Mouse (Mus musculus) ES-E14 (cell line): ENCODE measurements around the gene Otop2. TPM values are rescaled to one million over a fixed set of nuclear protein-coding genes. Genes with fewer than 3 reads are reported as not detected.

Experiments used
- DNase-seq: peaks from one replicate; pipeline ENCODE4 v3.0.0-alpha.2; 2013; ENCODE audit warnings: low read depth, low spot score
- H3K27ac ChIP-seq: 2 replicates; pipeline ENCODE4 v1.5.1; 2012; ENCODE audit warnings: low read depth, mild to moderate bottlenecking, low read length, moderate library complexity, mixed read lengths; ENCODE audit not compliant: poor library complexity, insufficient read depth, severe bottlenecking
- H3K36me3 ChIP-seq: 2 replicates; pipeline ENCODE4 v1.6.1; 2012; ENCODE audit warnings: mild to moderate bottlenecking, low read length, moderate library complexity, mixed read lengths; ENCODE audit not compliant: control insufficient read depth, poor library complexity, insufficient read depth, severe bottlenecking
- H3K4me1 ChIP-seq, 2 experiments: fragments of 150-350 bp in 1 of 2; sonication (generic) in 1 of 2; 2 replicates each; pipeline ENCODE4 v1.6.1; 2012; ENCODE audit warnings: low read length in 2 of 2, mild to moderate bottlenecking in 1 of 2, mixed read lengths in 1 of 2; ENCODE audit not compliant: control insufficient read depth in 2 of 2, insufficient read depth in 2 of 2, poor library complexity in 1 of 2
- H3K4me3 ChIP-seq, 2 experiments: fragments of 150-350 bp in 1 of 2; sonication (generic) in 1 of 2; 2 replicates each; pipeline ENCODE4 v1.5.1; 2012; ENCODE audit warnings: low read length in 2 of 2, low read depth in 1 of 2, mild to moderate bottlenecking in 1 of 2, mixed read lengths in 1 of 2; ENCODE audit not compliant: insufficient read depth in 1 of 2, poor library complexity in 1 of 2, severe bottlenecking in 1 of 2
- H3K9ac ChIP-seq: 2 replicates; pipeline ENCODE4 v1.6.1; 2012; ENCODE audit warnings: low read depth, mild to moderate bottlenecking, low read length, mixed read lengths; ENCODE audit not compliant: poor library complexity, insufficient read depth, severe bottlenecking
- H3K9me3 ChIP-seq: fragments of 150-350 bp; sonication (generic); 2 replicates; pipeline ENCODE4 v1.6.1; 2012; ENCODE audit warnings: low read depth, mild to moderate bottlenecking, low read length; ENCODE audit not compliant: control insufficient read depth, insufficient read depth
- CHD2 ChIP-seq: IDR thresholded peaks from 2 replicates; pipeline ENCODE4 v1.6.1; 2014; ENCODE audit warnings: mild to moderate bottlenecking, low read depth, low read length, inconsistent platforms
- HCFC1 ChIP-seq: IDR thresholded peaks from 2 replicates; pipeline ENCODE4 v1.6.1; 2012; ENCODE audit warnings: low read length, inconsistent platforms, borderline replicate concordance; ENCODE audit not compliant: insufficient read depth
- MAFK ChIP-seq: IDR thresholded peaks from 2 replicates; pipeline ENCODE4 v1.6.1; 2014; ENCODE audit warnings: mild to moderate bottlenecking, low read depth, low read length, inconsistent platforms; ENCODE audit not compliant: insufficient read depth
- ZC3H11A ChIP-seq: IDR thresholded peaks from 2 replicates; pipeline ENCODE4 v1.6.1; 2012; ENCODE audit warnings: low read depth, mild to moderate bottlenecking, inconsistent platforms, low read length, borderline replicate concordance
- ZNF384 ChIP-seq: IDR thresholded peaks from 2 replicates; pipeline ENCODE4 v1.6.1; 2012; ENCODE audit warnings: low read depth, low read length, inconsistent platforms
- in situ Hi-C, 2 experiments: fragments of 600-800 bp; cut with MboI; formaldehyde crosslinking; loops; one replicate each; pipeline ENCODE4 v1.15.1; 2025; ENCODE audit warnings: low sequenced_read_pairs in 2 of 2, inconsistent platforms in 1 of 2; ENCODE audit not compliant: unreplicated experiment in 2 of 2
- total RNA-seq: library from RNA; depleted of rRNA; stranded (reverse); fragments of 300-350 nt; gene quantifications from 2 replicates; pipeline ENCODE4 v1.2.3, GENCODE M21; 2012

Gene Otop2
- total RNA-seq, 1 experiment: 0.18 TPM

DNA sequence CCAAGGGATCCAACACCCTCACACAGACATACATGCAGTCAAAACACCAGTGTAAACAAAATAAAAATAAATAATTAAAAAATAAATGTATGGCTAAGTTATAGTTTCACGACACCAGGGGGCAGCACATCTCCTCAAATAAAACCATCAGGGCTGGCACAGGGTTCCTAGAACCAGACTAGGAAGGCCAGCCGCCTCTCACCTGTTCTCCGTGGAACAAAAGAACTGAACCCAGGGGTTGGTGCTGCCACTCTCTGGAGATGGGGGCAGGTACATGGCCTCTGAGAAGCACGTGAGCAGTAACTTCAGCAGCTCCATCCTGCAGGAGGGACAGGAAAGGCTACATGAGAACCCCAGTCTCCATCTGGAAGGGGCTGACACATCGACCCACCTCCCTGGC, 51.5 kb downstream of the Otop2 start:
- 0 out of 2 replicates have a peak, but pooled peaks have one; percentile 14 for TF ChIP-seq ZC3H11A
- no peak for TF ChIP-seq ZNF384
- in situ Hi-C loops: no loop called here
- no peak for DNase-seq
- H3K4me1 ChIP-seq: peaks cover 0 to 8% of the 10 kb centered on the region in 2 experiments; a peak in 1 of 4 replicates
- no peaks in the 10 kb centered on the region for H3K36me3 ChIP-seq
- H3K4me3 ChIP-seq: no peak overlapping the region
- no peaks in the 10 kb centered on the region for H3K9me3 ChIP-seq
- no peak overlapping the region for H3K9ac ChIP-seq
- H3K27ac ChIP-seq: no peak overlapping the region

DNA sequence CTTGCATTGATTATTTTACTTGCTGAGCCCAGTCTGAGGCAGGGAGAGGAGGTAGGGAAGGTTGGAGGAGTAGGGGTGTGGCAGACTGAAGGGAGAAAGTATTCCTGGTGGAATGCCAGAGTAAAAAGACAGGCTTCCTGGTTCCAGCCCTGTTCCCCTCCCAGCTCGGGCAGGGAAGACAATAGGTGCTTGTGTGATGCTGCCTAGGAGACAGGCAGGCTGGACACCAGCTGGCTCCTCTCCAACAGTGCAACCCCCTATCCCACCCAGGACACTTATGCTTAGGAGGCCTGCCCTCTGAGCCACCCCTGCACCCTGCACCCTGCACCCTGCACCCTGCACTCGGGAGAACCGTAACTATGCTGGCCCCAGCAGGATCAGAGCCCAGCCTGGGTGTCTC, 52.3 kb downstream of the Otop2 start:
- TF ChIP-seq CHD2: no peak
- TF ChIP-seq ZNF384: no peak
- TF ChIP-seq MAFK: no peak
- Histone ChIP-seq H3K4me1 (peaks cover 0 to 8% of the 10 kb centered on the region in 2 experiments; a peak in 1 of 4 replicates), H3K27ac (no peak overlapping the region), H3K9me3 (no peaks in the 10 kb centered on the region), H3K36me3 (no peaks in the 10 kb centered on the region), H3K9ac (no peak overlapping the region), H3K4me3 (no peak overlapping the region)
- DNase-seq: no peak
- in situ Hi-C loops: no loop called here

DNA sequence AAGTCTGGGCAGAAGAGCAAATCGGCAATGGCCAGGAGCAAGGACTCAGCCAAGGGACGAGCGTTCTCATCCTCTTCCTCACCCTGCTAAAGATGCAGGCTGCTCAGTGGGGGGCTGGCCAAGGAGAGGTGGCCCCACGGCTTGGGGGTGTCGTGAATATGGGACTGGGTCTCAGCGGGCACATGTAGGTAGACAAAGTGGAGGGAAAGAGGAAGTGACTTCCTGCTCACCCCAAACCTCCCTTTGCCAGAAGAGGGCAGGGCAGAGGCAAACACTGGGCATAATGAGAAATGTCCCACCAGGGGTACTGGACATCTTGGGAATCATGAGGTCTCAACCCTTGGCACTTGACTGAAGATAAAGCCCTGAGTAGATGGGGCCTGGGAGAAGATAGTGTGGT, 52.8 kb downstream of the Otop2 start:
- no peak overlapping the region for H3K27ac ChIP-seq

DNA sequence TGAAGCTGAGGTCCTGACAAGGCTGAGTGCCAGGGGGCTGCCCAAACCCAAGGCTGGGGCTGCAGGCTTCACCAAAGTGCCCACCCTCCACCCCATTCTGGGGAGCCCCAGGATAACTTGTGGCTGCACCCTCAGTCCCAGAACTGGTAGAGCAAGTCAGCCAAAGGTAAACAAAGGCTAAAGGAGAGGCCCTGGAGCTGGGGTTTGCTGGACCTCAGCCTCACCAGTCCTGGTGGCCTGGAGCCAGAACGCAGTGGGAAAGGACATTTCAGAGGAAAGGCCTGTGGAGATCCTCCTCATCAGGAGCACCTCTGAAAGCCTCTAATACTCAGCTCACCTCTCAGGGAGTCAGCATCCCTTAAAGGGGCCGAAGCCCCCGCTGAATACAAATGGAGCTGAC, 57.2 kb downstream of the Otop2 start:
- in situ Hi-C loops: no loop called here
- Histone ChIP-seq H3K36me3 (no peaks in the 10 kb centered on the region), H3K4me1 (peaks cover 0 to 6% of the 10 kb centered on the region in 2 experiments; a peak in 1 of 4 replicates), H3K27ac (no peak overlapping the region), H3K9ac (no peak overlapping the region), H3K4me3 (no peak overlapping the region), H3K9me3 (no peaks in the 10 kb centered on the region)
- no peak for DNase-seq
- TF ChIP-seq HCFC1 (no peak), ZNF384 (no peak), CHD2 (no peak), ZC3H11A (no peak), MAFK (no peak)

More for the DNA sequence above, 52.8 kb downstream of the Otop2 start:
- TF ChIP-seq MAFK (no peak), ZC3H11A (no peak)
- H3K9ac ChIP-seq: no peak overlapping the region
- H3K9me3 ChIP-seq: no peaks in the 10 kb centered on the region
- no peaks in the 10 kb centered on the region for H3K36me3 ChIP-seq
- in situ Hi-C loops: no loop called here
- H3K4me1 ChIP-seq: peaks cover 0 to 6% of the 10 kb centered on the region in 2 experiments; a peak in 1 of 4 replicates
- no peak for DNase-seq
- no peak overlapping the region for H3K4me3 ChIP-seq

DNA sequence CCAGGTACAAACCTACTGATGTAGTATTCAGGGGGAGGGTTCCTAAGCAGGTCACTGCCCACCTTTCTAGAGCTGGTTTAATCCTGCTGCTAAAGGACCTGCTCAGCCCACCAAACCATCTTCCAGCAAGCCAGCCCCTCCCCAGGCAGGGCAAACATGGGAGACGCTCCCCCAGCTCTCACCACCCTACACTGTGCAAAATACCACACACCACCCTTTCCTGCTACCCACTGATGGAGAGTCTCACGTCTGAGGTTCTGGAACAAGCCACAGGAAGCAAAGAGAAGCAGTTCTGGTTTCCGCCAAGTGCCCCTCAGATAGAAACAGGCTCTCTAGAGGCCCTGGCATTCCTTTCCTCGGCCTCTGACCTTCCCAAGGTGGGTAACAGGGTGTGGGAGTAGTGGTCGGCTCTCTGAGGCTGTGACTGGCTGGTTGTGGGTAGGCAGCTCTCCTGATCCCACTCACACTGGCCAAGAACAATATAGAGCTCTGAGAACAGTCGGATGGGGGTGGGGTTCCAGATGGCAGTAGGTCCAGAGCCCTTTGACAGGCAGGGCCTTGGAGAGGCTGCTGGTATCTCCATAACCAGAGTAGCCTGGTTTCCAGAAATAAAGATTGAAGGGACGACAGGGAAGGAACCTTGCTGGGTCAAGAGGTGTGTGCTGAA, 59.2 kb downstream of the Otop2 start:
- TF ChIP-seq ZC3H11A (no peak), CHD2 (no peak), ZNF384 (no peak), MAFK (no peak), HCFC1 (no peak)
- in situ Hi-C loops: no loop called here
- Histone ChIP-seq H3K36me3 (no peaks in the 10 kb centered on the region), H3K9ac (no peak overlapping the region), H3K4me1 (0 out of 4 replicates have a peak, but pooled peaks cover 0 to 2% of the 10 kb centered on the region in 2 experiments), H3K9me3 (no peaks in the 10 kb centered on the region), H3K4me3 (no peak overlapping the region), H3K27ac (no peak overlapping the region)
- DNase-seq: no peak
